Mouse (Mus musculus) bone marrow macrophage, adult 2 months (primary cell): ENCODE measurements at regions not wholly inside any gene's neighbourhood (a gene's known extent, or its start where the extent isn't known, plus 50 kb on each side); places are given as distances from the start of the nearest gene placed in this dataset.

Experiments
- CTCF ChIP-seq: IDR thresholded peaks from 2 replicates; pipeline ENCODE4 v1.5.1; 2012; ENCODE audit warnings: low read depth, mild to moderate bottlenecking, low read length, moderate library complexity
- POLR2A ChIP-seq: IDR thresholded peaks from 2 replicates; pipeline ENCODE4 v1.6.1; 2012; ENCODE audit warnings: mild to moderate bottlenecking, low read depth, low read length, borderline replicate concordance

GRCm38 (mm10) chr9:32043344-32043743 lies 72.6 kb upstream of the Arhgap32 start:
- no peak for TF ChIP-seq POLR2A
- no peak for TF ChIP-seq CTCF
